30 mouse cellular contexts compared by ENCODE assay signal in genomic region chr7:29944201-29944600, GRCm38 (mm10). TPM values are rescaled to one million over a fixed set of nuclear protein-coding genes. Genes with fewer than 3 reads are reported as not detected.
DNase-seq lines count a peak whose midpoint lies in the region; ATAC-seq lines count a peak whose summit lies in the region.
"Had no signal": no experiment of that assay in that cellular context is flagged by ENCODE, and none has a peak within 500 bp of the region (broad histone marks: within the 10 kb centered on the region; RNA-seq: fewer than 3 reads in every experiment).

No protein-coding gene starts in this region.

- no peak overlapping the region for H3K4me2 ChIP-seq in heart, embryonic 12.5 days
- H3K4me2 ChIP-seq: embryonic facial prominence, embryonic 13.5 days; heart, embryonic 11.5 days; liver, embryonic 13.5 days; neural tube, embryonic 12.5 days had no signal

- H3K36me3 ChIP-seq in heart, embryonic 12.5 days = peaks cover 62% of the 10 kb centered on the region

- H3K27me3 ChIP-seq in heart, embryonic 12.5 days (replicated peaks) = no peaks in the 10 kb centered on the region
- H3K27me3 ChIP-seq: CH12.LX; embryonic facial prominence, embryonic 13.5 days; liver, embryonic 13.5 days; megakaryocyte, embryonic 14.5 days; neural tube, embryonic 12.5 days had no signal

- no peak for ATAC-seq in heart, embryonic 12.5 days (ENCODE audit: insufficient number of reproducible peaks, low FRiP score)
- ATAC-seq: hindbrain, postnatal 0 days; intestine, embryonic 16.5 days had no signal

- no peak overlapping the region for H3K27ac ChIP-seq in heart, embryonic 12.5 days (ENCODE audit: poor library complexity, severe bottlenecking)
- H3K27ac ChIP-seq: embryonic facial prominence, embryonic 13.5 days; hindbrain, postnatal 0 days; liver, embryonic 13.5 days; neural tube, embryonic 12.5 days had no signal

- H3K4me3 ChIP-seq in heart, embryonic 12.5 days = no peak overlapping the region
- H3K4me3 ChIP-seq: embryonic facial prominence, embryonic 13.5 days; erythroblast, embryonic 14.5 days; liver, embryonic 13.5 days; megakaryocyte, embryonic 14.5 days; neural tube, embryonic 12.5 days had no signal

- 65% methylated on average over 2 of the region's 2 CpGs for WGBS in heart, embryonic 12.5 days

- DNase-seq in layer of hippocampus, adult 11-12 months (ENCODE audit: low spot score) = peak; percentile 40
- DNase-seq in layer of hippocampus, adult 9-10 months (ENCODE audit: low spot score) = no peak
- DNase-seq in right cerebral cortex, postnatal 10 days (ENCODE audit: low spot score in 2 of 2) = peak; percentile 27 to 59
- no peak for DNase-seq in right cerebral cortex, postnatal 36 days (ENCODE audit: low spot score in 2 of 2)
- DNase-seq in ZHBTc4 (ENCODE audit: low read depth, low spot score) = peak; percentile 92
- no peak for DNase-seq in cerebellum, postnatal 14 days
- DNase-seq: adrenal gland, adult 2 months; B cell, adult 2 months; cerebellum, adult 2 months; cerebellum, postnatal 36 days; embryo, embryonic 11 days; gastrocnemius, postnatal 14 days; heart, adult 11 months; heart, postnatal 10 days; kidney, adult 9 months; kidney, postnatal 14 days; liver, embryonic 13.5 days; lung, adult 2 months; midbrain, embryonic 14.5 days; right cerebral cortex, postnatal 25 days; thymus, postnatal 14 days had no signal

- H3K9ac ChIP-seq in heart, embryonic 12.5 days = no peak overlapping the region
- H3K9ac ChIP-seq: embryonic facial prominence, embryonic 13.5 days; liver, embryonic 13.5 days; neural tube, embryonic 12.5 days had no signal

- no peaks in the 10 kb centered on the region for H3K9me3 ChIP-seq in heart, embryonic 12.5 days (replicated peaks)
- H3K9me3 ChIP-seq: embryonic facial prominence, embryonic 13.5 days; liver, embryonic 13.5 days; neural tube, embryonic 12.5 days had no signal

- 0 out of 2 replicates have a peak, but pooled peaks cover 4% of the 10 kb centered on the region for H3K4me1 ChIP-seq in heart, embryonic 12.5 days (replicated peaks)
- H3K4me1 ChIP-seq: embryonic facial prominence, embryonic 13.5 days; liver, embryonic 13.5 days; megakaryocyte, embryonic 14.5 days; neural tube, embryonic 12.5 days had no signal

RNA-seq across cellular contexts. Expression of gene Zfp74, which starts 9.7 kb away (rescaled TPM):
- polyA plus RNA-seq in heart, embryonic 12.5 days (2016; fragmentation: Nextera tagmentation; extraction: Ambion mirVana) = 8.4 and 9.9 TPM in 2 replicates

RNA-seq across cellular contexts. Expression of gene Zfp383, which starts 36.2 kb away (rescaled TPM):
- 3.3 and 3.8 TPM in 2 replicates for polyA plus RNA-seq in heart, embryonic 12.5 days (2016; fragmentation: Nextera tagmentation; extraction: Ambion mirVana)
- polyA plus RNA-seq: erythroblast, embryonic 14.5 days had no signal

RNA-seq across cellular contexts. Expression of gene Zfp27, which starts 37.8 kb away (rescaled TPM):
- polyA plus RNA-seq in heart, embryonic 12.5 days (2016; fragmentation: Nextera tagmentation; extraction: Ambion mirVana) = 9.1 and 9.9 TPM in 2 replicates

RNA-seq across cellular contexts. Expression of gene Zfp568, which starts 39.6 kb away (rescaled TPM):
- polyA plus RNA-seq in heart, embryonic 12.5 days (2016; fragmentation: Nextera tagmentation; extraction: Ambion mirVana) = 35.4 and 36.7 TPM in 2 replicates

Comparison
In these comparisons a context has a peak if more than half of its experiments do, and no peak if none do; other contexts are left out.
1. DNase-seq: peak in layer of hippocampus, adult 11-12 months (single experiment), right cerebral cortex, postnatal 10 days (2 of 2) and ZHBTc4 (single experiment); none in layer of hippocampus, adult 9-10 months (single experiment), right cerebral cortex, postnatal 36 days (0 of 2) and cerebellum, postnatal 14 days (0 of 2).